In the genomic region with DNA sequence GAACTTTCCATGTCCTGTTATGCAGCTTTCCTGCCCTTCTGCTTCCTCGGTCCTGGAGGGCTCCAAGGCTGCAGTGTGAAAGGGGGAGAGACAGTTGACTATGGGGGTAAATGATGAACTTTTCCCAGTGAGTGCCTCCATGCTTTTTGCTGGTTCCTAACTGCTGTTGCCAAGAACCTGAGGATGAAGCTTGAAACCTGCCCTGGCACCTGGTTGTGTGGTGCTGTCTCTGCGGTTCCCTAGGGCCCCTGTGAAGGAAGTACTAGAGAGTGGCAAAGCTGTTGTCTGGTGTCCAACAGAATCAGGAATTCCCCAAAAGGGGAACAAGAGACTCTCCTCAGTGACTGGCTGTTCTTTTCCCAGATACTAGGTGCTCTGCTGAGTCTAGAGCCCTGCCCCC, we compare ENCODE assay signal across 31 mouse cellular contexts. TPM values are rescaled to one million over a fixed set of nuclear protein-coding genes. Genes with fewer than 3 reads are reported as not detected.
"Had no signal": no experiment of that assay in that cellular context is flagged by ENCODE, and none has a peak within 500 bp of the region (broad histone marks: within the 10 kb centered on the region; RNA-seq: fewer than 3 reads in every experiment).

No protein-coding gene starts in this region.

RNA-seq across cellular contexts. Expression of gene Btbd35f1, which starts 41.2 kb away (rescaled TPM):
- total RNA-seq: common myeloid progenitor, adult 5-6 weeks; forebrain, postnatal 0 days; gastrocnemius, adult 18-20 months; gastrocnemius, adult 2 months; gastrocnemius, adult 8-10 months; gastrocnemius, postnatal 10 days; gastrocnemius, postnatal 14 days; gastrocnemius, postnatal 36 days; gastrocnemius, postnatal 4 days; granulocyte monocyte progenitor cell, adult 5-6 weeks; heart, adult 18-20 months; heart, adult 2 months; heart, adult 8-10 months had no signal
- polyA plus RNA-seq: cerebellum, adult 2 months; cortical plate, adult 2 months; embryonic facial prominence, embryonic 10.5 days; embryonic facial prominence, embryonic 11.5 days; embryonic facial prominence, embryonic 12.5 days; embryonic facial prominence, embryonic 13.5 days; embryonic facial prominence, embryonic 14.5 days; embryonic facial prominence, embryonic 15.5 days; erythroblast, embryonic 14.5 days; forebrain, embryonic 10.5 days; forebrain, embryonic 11.5 days; forebrain, embryonic 12.5 days; forebrain, embryonic 13.5 days; forebrain, embryonic 14.5 days; forebrain, embryonic 15.5 days; forebrain, embryonic 16.5 days; forebrain, postnatal 0 days; frontal cortex, adult 2 months; gonadal fat pad, adult 2 months; heart, adult 2 months had no signal

RNA-seq across cellular contexts. Expression of gene Gm5926, which starts 49.5 kb away (rescaled TPM):
- total RNA-seq: common myeloid progenitor, adult 5-6 weeks; forebrain, postnatal 0 days; gastrocnemius, adult 18-20 months; gastrocnemius, adult 2 months; gastrocnemius, adult 8-10 months; gastrocnemius, postnatal 10 days; gastrocnemius, postnatal 14 days; gastrocnemius, postnatal 36 days; gastrocnemius, postnatal 4 days; granulocyte monocyte progenitor cell, adult 5-6 weeks; heart, adult 18-20 months; heart, adult 2 months; heart, adult 8-10 months had no signal
- polyA plus RNA-seq: cerebellum, adult 2 months; cortical plate, adult 2 months; embryonic facial prominence, embryonic 10.5 days; embryonic facial prominence, embryonic 11.5 days; embryonic facial prominence, embryonic 12.5 days; embryonic facial prominence, embryonic 13.5 days; embryonic facial prominence, embryonic 14.5 days; embryonic facial prominence, embryonic 15.5 days; erythroblast, embryonic 14.5 days; forebrain, embryonic 10.5 days; forebrain, embryonic 11.5 days; forebrain, embryonic 12.5 days; forebrain, embryonic 13.5 days; forebrain, embryonic 14.5 days; forebrain, embryonic 15.5 days; forebrain, embryonic 16.5 days; forebrain, postnatal 0 days; frontal cortex, adult 2 months; gonadal fat pad, adult 2 months; heart, adult 2 months had no signal
